Mouse (Mus musculus) heart, embryonic 16.5 days (tissue): ENCODE data around the gene Fbxo2. TPM values are rescaled to one million over a fixed set of nuclear protein-coding genes. Genes with fewer than 3 reads are reported as not detected.
"Not testable (repeated sequence)": the region's sequence is repeated elsewhere in the genome, so short reads cannot be mapped to it uniquely, and the experiment has no call there.

Experiments
- ATAC-seq: fragments of 200-750 bp; cut with Nextera tagmentation; replicated peaks from 2 replicates; pipeline ENCODE4 v1.8.0; 2017; ENCODE audit warnings: moderate number of reproducible peaks; ENCODE audit not compliant: insufficient read depth, low FRiP score; ENCODE audit errors: extremely low read depth
- H3K27ac ChIP-seq: fragments of 300-500 bp; sonication (generic); 2 replicates; pipeline ENCODE4 v1.5.1; 2014; ENCODE audit warnings: mild to moderate bottlenecking, low read length, control low read depth, moderate library complexity
- H3K27me3 ChIP-seq: fragments of 300-500 bp; sonication (generic); 2 replicates; pipeline ENCODE4 v1.6.1; 2014; ENCODE audit warnings: low read length, mixed read lengths; ENCODE audit not compliant: control insufficient read depth, insufficient read depth
- H3K36me3 ChIP-seq: fragments of 300-500 bp; sonication (generic); 2 replicates; pipeline ENCODE4 v1.6.1; 2014; ENCODE audit not compliant: control insufficient read depth, insufficient read depth
- H3K4me1 ChIP-seq: fragments of 300-500 bp; sonication (generic); 2 replicates; pipeline ENCODE4 v1.6.1; 2014; ENCODE audit warnings: low read length, mixed read lengths; ENCODE audit not compliant: control insufficient read depth, insufficient read depth
- H3K4me2 ChIP-seq: fragments of 300-500 bp; sonication (generic); 2 replicates; pipeline ENCODE4 v1.6.1; 2014; ENCODE audit warnings: low read depth, mild to moderate bottlenecking, control low read depth, low read length
- H3K4me3 ChIP-seq: fragments of 300-500 bp; sonication (generic); 2 replicates; pipeline ENCODE4 v1.5.1; 2014; ENCODE audit warnings: mild to moderate bottlenecking, control low read depth, low read length
- H3K9ac ChIP-seq: fragments of 300-500 bp; sonication (generic); 2 replicates; pipeline ENCODE4 v1.6.1; 2014; ENCODE audit warnings: low read length, control low read depth
- H3K9me3 ChIP-seq: fragments of 300-500 bp; sonication (generic); replicated peaks from 2 replicates; pipeline ENCODE4 v1.6.1; 2016; ENCODE audit warnings: low read length; ENCODE audit not compliant: control insufficient read depth
- WGBS: fragments of 180-500 bp; shearing (Covaris S2); extraction: QIAGEN DNeasy Blood & Tissue Kit; methylation state at CpG from one replicate; pipeline ENCODE4 v1.1.7; 2014; 5-methylcytosine and 5-hydroxymethylcytosine counted together
- polyA plus RNA-seq: library from polyadenylated mRNA; unstranded; fragments of >200 nt; fragmentation: Nextera tagmentation; extraction: Ambion mirVana; gene quantifications from 2 replicates; pipeline ENCODE4 v1.2.1, GENCODE M21; 2015

The Fbxo2 gene
- polyA plus RNA-seq, 1 experiment from 2014 or later = 0.60 TPM

GRCm38 (mm10) chr4:148176603-148177002, 16.2 kb downstream of the Fbxo2 start:
- H3K4me1 ChIP-seq, H3K4me2 ChIP-seq, H3K27ac ChIP-seq, ATAC-seq, H3K9me3 ChIP-seq, H3K36me3 ChIP-seq, H3K4me3 ChIP-seq, H3K9ac ChIP-seq: not testable (repeated sequence)
- 49% methylated on average over 5 of the region's 6 CpGs for WGBS
- peaks cover 60% of the 10 kb centered on the region for H3K27me3 ChIP-seq

GRCm38 (mm10) chr4:148177716-148178115, 17.3 kb downstream of the Fbxo2 start:
- Histone ChIP-seq H3K36me3 (no peaks in the 10 kb centered on the region), H3K27me3 (peaks cover 49% of the 10 kb centered on the region), H3K4me2 (no peak overlapping the region), H3K4me1 (no peaks in the 10 kb centered on the region), H3K9me3 (peaks cover 5% of the 10 kb centered on the region), H3K4me3 (no peak overlapping the region), H3K9ac (no peak overlapping the region), H3K27ac (no peak overlapping the region)
- no peak for ATAC-seq

- Histone ChIP-seq H3K27ac (no peak overlapping the region), H3K9ac (no peak overlapping the region), H3K36me3 (no peaks in the 10 kb centered on the region), H3K4me3 (no peak overlapping the region), H3K9me3 (no peaks in the 10 kb centered on the region), H3K4me2 (no peak overlapping the region), H3K27me3 (peaks cover 14% of the 10 kb centered on the region), H3K4me1 (no peaks in the 10 kb centered on the region)
- ATAC-seq = no peak
- 76% methylated on average over 12 of the region's 12 CpGs for WGBS
Observed at GRCm38 (mm10) chr4:148181483-148181882, 21.1 kb downstream of the Fbxo2 start.

GRCm38 (mm10) chr4:148182363-148182762, 21.9 kb downstream of the Fbxo2 start:
- no peak overlapping the region for H3K9ac ChIP-seq
- WGBS = 30% methylated on average over 8 of the region's 8 CpGs
- H3K27ac ChIP-seq = no peak overlapping the region
- ATAC-seq = no peak
- no peaks in the 10 kb centered on the region for H3K36me3 ChIP-seq
- H3K4me3 ChIP-seq = no peak overlapping the region
- H3K9me3 ChIP-seq = 0 out of 2 replicates have a peak, but pooled peaks cover 2% of the 10 kb centered on the region
- H3K27me3 ChIP-seq = peaks cover 10% of the 10 kb centered on the region
- H3K4me2 ChIP-seq = no peak overlapping the region
- no peaks in the 10 kb centered on the region for H3K4me1 ChIP-seq

- Histone ChIP-seq H3K27ac (no peak overlapping the region), H3K27me3 (no peaks in the 10 kb centered on the region), H3K4me3 (no peak overlapping the region), H3K4me1 (no peaks in the 10 kb centered on the region), H3K9me3 (0 out of 2 replicates have a peak, but pooled peaks cover 2% of the 10 kb centered on the region), H3K36me3 (no peaks in the 10 kb centered on the region), H3K4me2 (no peak overlapping the region), H3K9ac (no peak overlapping the region)
- no peak for ATAC-seq
- 69% methylated on average over 9 of the region's 9 CpGs for WGBS
Observed at GRCm38 (mm10) chr4:148184564-148184963, 24.1 kb downstream of the Fbxo2 start.

GRCm38 (mm10) chr4:148185819-148186218, 25.4 kb downstream of the Fbxo2 start:
- no peak for ATAC-seq
- 0 out of 2 replicates have a peak, but pooled peaks cover 2% of the 10 kb centered on the region for H3K9me3 ChIP-seq
- H3K4me1 ChIP-seq = no peaks in the 10 kb centered on the region
- WGBS = 64% methylated on average over 4 of the region's 4 CpGs
- H3K9ac ChIP-seq = no peak overlapping the region
- no peaks in the 10 kb centered on the region for H3K27me3 ChIP-seq
- no peak overlapping the region for H3K4me3 ChIP-seq
- no peak overlapping the region for H3K4me2 ChIP-seq
- H3K27ac ChIP-seq = no peak overlapping the region
- H3K36me3 ChIP-seq = no peaks in the 10 kb centered on the region

GRCm38 (mm10) chr4:148188767-148189166, 28.3 kb downstream of the Fbxo2 start:
- not testable (repeated sequence) for ATAC-seq, H3K4me2 ChIP-seq

GRCm38 (mm10) chr4:148192707-148193245, 32.4 kb downstream of the Fbxo2 start:
- no peak overlapping the region for H3K4me3 ChIP-seq
- no peaks in the 10 kb centered on the region for H3K9me3 ChIP-seq
- 25% methylated on average over 11 of the region's 11 CpGs for WGBS
- ATAC-seq = no peak
- H3K36me3 ChIP-seq = no peaks in the 10 kb centered on the region
- H3K27me3 ChIP-seq = no peaks in the 10 kb centered on the region
- no peak overlapping the region for H3K4me2 ChIP-seq
- no peak overlapping the region for H3K27ac ChIP-seq
- H3K9ac ChIP-seq = no peak overlapping the region
- no peaks in the 10 kb centered on the region for H3K4me1 ChIP-seq

More at GRCm38 (mm10) chr4:148188767-148189166, 28.3 kb downstream of the Fbxo2 start:
- H3K9ac ChIP-seq, H3K4me3 ChIP-seq, H3K4me1 ChIP-seq, H3K36me3 ChIP-seq, H3K27ac ChIP-seq, H3K27me3 ChIP-seq, H3K9me3 ChIP-seq: not testable (repeated sequence)
- 88% methylated on average over 1 of the region's 1 CpGs for WGBS

GRCm38 (mm10) chr4:148194400-148194799, 34.0 kb downstream of the Fbxo2 start:
- Histone ChIP-seq H3K27me3 (no peaks in the 10 kb centered on the region), H3K4me3 (no peak overlapping the region), H3K27ac (no peak overlapping the region), H3K36me3 (no peaks in the 10 kb centered on the region), H3K4me1 (no peaks in the 10 kb centered on the region), H3K9me3 (no peaks in the 10 kb centered on the region), H3K9ac (no peak overlapping the region), H3K4me2 (no peak overlapping the region)
- no peak for ATAC-seq
